Mouse (Mus musculus): ENCODE measurements at regions not wholly inside any gene's neighbourhood (a gene's known extent, or its start where the extent isn't known, plus 50 kb on each side); places are given as distances from the start of the nearest gene placed in this dataset.

DNA sequence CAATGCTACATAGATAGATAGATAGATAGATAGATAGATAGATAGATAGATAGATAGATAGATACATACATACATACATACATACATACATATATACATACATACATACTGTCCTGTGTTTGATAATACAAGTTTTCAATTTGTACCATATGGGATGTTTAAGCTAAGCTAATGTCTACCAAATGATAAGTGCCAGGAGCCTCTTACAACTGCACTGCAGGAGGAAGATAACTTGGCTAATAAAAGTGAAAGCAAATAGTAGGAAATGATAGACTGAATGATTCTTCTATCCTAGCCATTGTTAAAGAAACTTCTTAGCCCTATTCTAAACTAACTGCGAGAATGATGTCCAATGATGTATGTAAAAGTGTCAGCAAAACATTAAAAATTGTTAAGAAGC lies 68.1 kb upstream of the P2ry1 start:
- no peaks in the 10 kb centered on the region for H3K36me3 ChIP-seq (ENCODE audit: control insufficient read depth, insufficient read depth, low read length)
- no peaks in the 10 kb centered on the region for H3K27me3 ChIP-seq (ENCODE audit: control insufficient read depth, insufficient read depth, low read length)
- 87% methylated on average over 1 of the region's 1 CpGs for WGBS
- DNase-seq (ENCODE audit: low read depth in 1 of 2, low spot score in 2 of 2) = no peak
- TF ChIP-seq POLR2A (IDR thresholded peaks at IDR 0.05; ENCODE audit: low read depth, low read length) (no peak), CTCF (IDR thresholded peaks at IDR 0.05; ENCODE audit: extremely low read depth, insufficient read depth, insufficient read length, insufficient replicate concordance) (no peak)
- no peak overlapping the region for H3K4me3 ChIP-seq (ENCODE audit: extremely low read depth, insufficient read depth, insufficient read length)
- no peak overlapping the region for H3K27ac ChIP-seq (ENCODE audit: insufficient read depth, low read length)
- H3K4me1 ChIP-seq (ENCODE audit: control insufficient read depth, insufficient read depth, insufficient read length) = no peaks in the 10 kb centered on the region

GRCm38 (mm10) chr3:60941451-60941850 lies 61.1 kb upstream of the P2ry1 start:
- Histone ChIP-seq H3K27ac (ENCODE audit: insufficient read depth, low read length) (no peak overlapping the region), H3K36me3 (ENCODE audit: control insufficient read depth, insufficient read depth, low read length) (no peaks in the 10 kb centered on the region), H3K27me3 (ENCODE audit: control insufficient read depth, insufficient read depth, low read length) (no peaks in the 10 kb centered on the region), H3K4me1 (ENCODE audit: control insufficient read depth, insufficient read depth, insufficient read length) (no peaks in the 10 kb centered on the region), H3K4me3 (ENCODE audit: extremely low read depth, insufficient read depth, insufficient read length) (no peak overlapping the region)
- no peak for DNase-seq (ENCODE audit: low read depth in 1 of 2, low spot score in 2 of 2)
- 89% methylated on average over 2 of the region's 2 CpGs for WGBS
- TF ChIP-seq CTCF (IDR thresholded peaks at IDR 0.05; ENCODE audit: extremely low read depth, insufficient read depth, insufficient read length, insufficient replicate concordance) (no peak), POLR2A (IDR thresholded peaks at IDR 0.05; ENCODE audit: low read depth, low read length) (no peak)

GRCm38 (mm10) chr3:60948897-60949296 lies 53.7 kb upstream of the P2ry1 start:
- 78% methylated on average over 4 of the region's 4 CpGs for WGBS
- Histone ChIP-seq H3K4me1 (ENCODE audit: control insufficient read depth, insufficient read depth, insufficient read length) (no peaks in the 10 kb centered on the region), H3K4me3 (ENCODE audit: extremely low read depth, insufficient read depth, insufficient read length) (no peak overlapping the region; the same call in 1 of the 2 replicates), H3K36me3 (ENCODE audit: control insufficient read depth, insufficient read depth, low read length) (no peaks in the 10 kb centered on the region), H3K27me3 (ENCODE audit: control insufficient read depth, insufficient read depth, low read length) (no peaks in the 10 kb centered on the region), H3K27ac (ENCODE audit: insufficient read depth, low read length) (no peak overlapping the region)
- DNase-seq (ENCODE audit: low read depth in 1 of 2, low spot score in 2 of 2) = no peak
- TF ChIP-seq CTCF (IDR thresholded peaks at IDR 0.05; ENCODE audit: extremely low read depth, insufficient read depth, insufficient read length, insufficient replicate concordance) (no peak), POLR2A (IDR thresholded peaks at IDR 0.05; ENCODE audit: low read depth, low read length) (no peak)
